Mouse (Mus musculus) liver, adult 2 months (tissue): Measurements from ENCODE around the gene Sptlc3.

Experiments
- CTCF ChIP-seq: fragments of 200-500 bp; IDR thresholded peaks from 2 replicates; pipeline ENCODE4 v1.5.1; 2011; ENCODE audit warnings: low read depth, low read length, control low read depth
- POLR2A ChIP-seq: fragments of 200-500 bp; IDR thresholded peaks from 2 replicates; pipeline ENCODE4 v1.6.1; 2011; ENCODE audit warnings: low read length, control low read depth; ENCODE audit not compliant: insufficient read depth; ENCODE audit errors: extremely low read depth

GRCm38 (mm10) chr2:139678275-139679140 lies 184.8 kb downstream of the Sptlc3 start:
- TF ChIP-seq CTCF (no peak), POLR2A (no peak)
